Comparison of ENCODE assay signal across 14 mouse cellular contexts in the genomic region with DNA sequence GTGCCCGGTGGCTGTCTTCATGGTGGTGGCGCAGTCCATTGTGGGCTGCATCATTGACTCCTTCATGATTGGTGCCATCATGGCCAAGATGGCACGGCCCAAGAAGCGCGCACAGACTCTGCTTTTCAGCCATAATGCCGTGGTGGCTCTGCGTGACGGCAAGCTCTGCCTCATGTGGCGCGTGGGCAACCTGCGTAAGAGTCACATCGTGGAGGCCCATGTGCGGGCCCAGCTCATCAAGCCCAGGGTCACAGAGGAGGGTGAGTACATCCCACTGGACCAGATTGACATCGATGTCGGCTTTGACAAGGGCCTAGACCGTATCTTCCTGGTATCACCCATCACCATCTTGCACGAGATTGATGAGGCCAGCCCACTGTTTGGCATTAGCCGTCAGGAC. TPM values are rescaled to one million over a fixed set of nuclear protein-coding genes. Genes with fewer than 3 reads are reported as not detected.
"Had no signal": no experiment of that assay in that cellular context is flagged by ENCODE, and none has a peak within 500 bp of the region (broad histone marks: within the 10 kb centered on the region; RNA-seq: fewer than 3 reads in every experiment).

No protein-coding gene starts in this region.

- H3K9ac ChIP-seq: neural tube, embryonic 13.5 days; neural tube, embryonic 15.5 days; stomach, embryonic 15.5 days had no signal

- H3K36me3 ChIP-seq: neural tube, embryonic 13.5 days; neural tube, embryonic 15.5 days; stomach, embryonic 15.5 days had no signal

- H3K4me1 ChIP-seq: neural tube, embryonic 15.5 days; stomach, embryonic 15.5 days had no signal

- H3K4me3 ChIP-seq: neural tube, embryonic 13.5 days; neural tube, embryonic 15.5 days; stomach, embryonic 15.5 days had no signal

- H3K27ac ChIP-seq: neural tube, embryonic 13.5 days; neural tube, embryonic 15.5 days; stomach, embryonic 15.5 days; stomach, postnatal 0 days had no signal

- H3K9me3 ChIP-seq: neural tube, embryonic 13.5 days; neural tube, embryonic 15.5 days; stomach, embryonic 15.5 days had no signal

- H3K4me2 ChIP-seq: neural tube, embryonic 13.5 days; neural tube, embryonic 15.5 days; stomach, embryonic 15.5 days had no signal

- H3K27me3 ChIP-seq: neural tube, embryonic 13.5 days; neural tube, embryonic 15.5 days; stomach, embryonic 15.5 days had no signal

- DNase-seq: retina, postnatal 1 day; right cerebral cortex, postnatal 4 days; spleen, adult 18-20 months; thymus, adult 18-20 months; thymus, adult 2 months; thymus, postnatal 14 days; thymus, postnatal 25 days; thymus, postnatal 36 days; thymus, postnatal 4 days had no signal

RNA-seq across cellular contexts. Expression of gene Kcnj12, which starts 47.3 kb away (rescaled TPM):
- total RNA-seq: neutrophil, adult 5-6 weeks had no signal
